Mouse (Mus musculus): ENCODE data around the gene Msl1. TPM values are rescaled to one million over a fixed set of nuclear protein-coding genes. Genes with fewer than 3 reads are reported as not detected.
A peak's percentile ranks its signal among the peaks of the same experiment; 100 is the strongest.

Msl1 gene
- total RNA-seq, 2 experiments from 2014 or later = 35.5 to 43.6 TPM

DNA sequence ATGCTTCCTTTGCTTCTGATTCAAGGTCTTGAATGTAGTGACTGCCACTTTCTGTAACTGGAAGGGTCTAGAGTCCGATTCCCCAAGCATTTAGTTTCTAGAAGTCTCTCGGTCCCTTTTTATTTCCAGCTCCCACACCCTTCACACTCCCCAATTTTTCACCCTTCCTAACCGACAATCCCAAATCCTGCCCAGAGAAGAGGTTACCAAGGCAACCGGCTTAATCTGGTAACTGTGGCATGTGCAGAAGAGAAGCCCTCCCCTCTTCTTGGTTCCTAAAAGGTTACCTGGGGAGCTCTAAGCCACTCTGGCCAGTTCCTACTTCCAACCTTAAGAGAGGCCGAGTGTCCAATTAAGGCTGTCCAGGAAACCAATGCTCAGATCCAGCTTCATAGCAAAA lies 40.0 kb downstream of the Msl1 start:
- ATAC-seq (replicated peaks; ENCODE audit: low FRiP score, poor library complexity, severe bottlenecking) = no peak

DNA sequence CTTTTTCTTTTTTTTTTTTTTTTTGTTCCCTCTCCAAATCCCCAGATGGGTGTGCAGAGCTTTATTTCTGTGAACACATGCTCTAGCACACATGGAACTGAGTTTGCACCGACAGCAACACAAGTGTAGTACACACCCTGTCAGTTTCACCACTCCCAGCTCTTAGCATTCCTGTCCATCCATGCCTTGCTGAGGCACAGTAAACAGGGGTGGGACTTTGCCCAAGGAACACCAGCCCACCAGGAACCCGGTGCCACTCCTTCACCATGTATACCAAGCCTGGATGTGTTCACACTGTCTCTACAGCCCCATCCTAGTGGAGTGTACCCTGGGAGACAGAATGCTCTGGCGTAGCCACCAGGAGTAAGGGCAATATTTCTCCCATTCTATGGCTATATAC lies 40.4 kb downstream of the Msl1 start:
- no peak for ATAC-seq (replicated peaks; ENCODE audit: low FRiP score, poor library complexity, severe bottlenecking)

DNA sequence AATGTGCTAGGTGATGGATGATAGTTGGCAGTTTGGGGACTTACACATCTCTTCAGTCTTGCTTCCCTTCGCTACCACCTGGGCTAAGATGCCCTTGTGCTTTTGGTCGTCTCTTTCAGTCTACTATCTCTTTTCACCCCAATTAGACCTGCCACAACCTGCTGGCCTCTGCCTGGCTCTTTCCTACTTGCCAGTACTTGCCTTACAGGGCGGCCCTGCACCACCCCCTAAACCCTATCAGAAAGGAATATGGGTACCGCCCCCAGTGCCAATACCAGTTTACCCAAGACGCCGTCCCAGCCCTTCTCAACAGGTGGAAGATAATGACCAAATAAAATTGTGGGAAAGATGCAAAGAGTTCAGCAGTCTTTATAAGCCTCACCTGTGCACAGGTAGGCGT lies 40.8 kb downstream of the Msl1 start:
- 0 out of 2 replicates have a peak, but pooled peaks have one; percentile 13 for ATAC-seq (replicated peaks; ENCODE audit: low FRiP score, poor library complexity, severe bottlenecking)

DNA sequence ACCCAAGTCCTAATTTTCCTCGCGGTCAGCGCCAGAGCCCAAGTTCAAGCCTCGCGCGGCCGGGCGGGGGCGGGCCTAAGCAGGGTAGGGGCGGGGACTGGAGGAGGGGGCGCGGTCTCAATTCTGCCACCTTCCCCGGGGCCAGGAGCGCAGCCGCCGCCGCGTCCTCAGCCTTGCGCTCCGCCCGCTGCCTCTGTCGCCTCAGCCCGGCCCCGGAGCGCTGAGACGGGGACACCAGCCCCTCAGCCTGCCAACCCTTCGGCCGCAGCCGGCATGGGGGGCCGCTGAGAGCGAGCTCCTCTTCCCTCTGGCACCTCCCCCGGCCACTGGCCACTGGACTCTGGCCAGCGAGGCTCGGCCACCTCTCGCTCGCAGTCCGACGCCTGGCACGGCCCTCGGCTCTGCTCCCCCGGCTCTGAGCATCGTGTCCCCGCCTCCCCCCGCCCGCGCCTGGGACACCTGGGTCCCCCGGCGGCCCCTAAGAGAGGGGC lies 41.4 kb downstream of the Msl1 start, which contains the start of gene Rapgefl1:
Gene Rapgefl1, plus strand, starts transcription at position 135 of the 491 bp plus-strand sequence.
- ATAC-seq (replicated peaks; ENCODE audit: low FRiP score, poor library complexity, severe bottlenecking) = peak; percentile 89

DNA sequence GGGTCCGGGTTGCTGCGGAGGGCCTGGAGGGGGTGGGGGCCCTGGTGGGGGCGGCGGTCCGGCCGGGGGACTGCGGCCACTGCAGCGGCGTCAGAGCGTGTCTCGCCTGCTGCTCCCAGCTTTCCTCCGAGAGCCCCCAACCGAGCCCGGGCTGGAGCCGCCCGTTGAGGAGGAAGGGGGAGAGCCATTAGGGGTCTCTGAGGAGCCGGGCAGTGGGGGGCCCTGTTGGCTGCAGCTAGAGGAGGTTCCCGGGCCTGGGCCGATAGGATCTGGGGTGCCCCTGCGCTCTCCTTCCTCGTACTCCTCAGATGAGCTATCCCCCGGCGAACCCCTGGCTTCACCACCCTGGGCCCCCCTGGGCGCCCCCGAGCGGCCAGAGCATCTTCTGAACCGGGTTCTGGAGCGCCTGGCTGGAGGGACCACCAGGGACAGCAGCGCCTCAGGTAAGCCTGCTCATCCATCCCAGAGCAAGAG lies 42.0 kb downstream of the Msl1 start:
- ATAC-seq (replicated peaks; ENCODE audit: low FRiP score, poor library complexity, severe bottlenecking) = no peak

DNA sequence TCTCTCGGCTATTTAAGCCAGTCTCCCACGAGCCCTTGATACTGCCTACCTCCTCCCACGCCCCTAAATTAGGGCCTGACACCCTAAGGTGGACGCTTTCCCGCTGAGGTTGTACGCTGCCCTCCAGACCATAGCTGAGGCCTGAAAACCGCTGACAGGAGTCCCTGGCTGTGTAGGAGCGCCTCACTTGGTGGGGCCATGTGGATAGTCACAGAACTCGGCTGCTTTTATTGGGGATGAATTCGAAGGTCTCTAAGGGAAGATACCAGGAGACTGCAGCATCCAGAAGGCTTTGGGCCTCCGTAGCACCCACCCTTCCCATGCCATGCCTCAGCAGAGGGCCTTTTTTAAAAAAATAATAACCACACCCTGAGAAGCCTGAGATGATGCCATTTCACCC lies 42.6 kb downstream of the Msl1 start:
- no peak for ATAC-seq (replicated peaks; ENCODE audit: low FRiP score, poor library complexity, severe bottlenecking)

DNA sequence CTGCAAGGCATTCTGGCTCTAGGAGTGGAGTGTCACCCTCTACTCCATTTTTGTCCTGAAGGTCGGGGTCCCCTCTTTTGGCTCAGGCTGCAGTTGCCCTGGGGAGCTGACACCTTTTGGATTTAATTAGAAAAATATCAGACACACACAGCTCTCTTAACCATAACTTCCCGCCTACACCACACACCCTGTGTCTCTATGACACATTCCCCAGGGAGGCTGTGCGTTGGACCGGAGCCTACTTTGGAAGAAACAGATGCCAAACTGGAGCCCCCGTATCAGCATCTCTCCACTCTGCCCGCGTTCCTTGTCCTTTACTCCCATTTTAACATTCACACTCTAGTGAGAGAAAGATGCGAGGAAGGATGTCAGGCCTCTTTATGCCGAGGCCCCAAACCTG lies 43.2 kb downstream of the Msl1 start:
- ATAC-seq (replicated peaks; ENCODE audit: low FRiP score, poor library complexity, severe bottlenecking) = no peak

DNA sequence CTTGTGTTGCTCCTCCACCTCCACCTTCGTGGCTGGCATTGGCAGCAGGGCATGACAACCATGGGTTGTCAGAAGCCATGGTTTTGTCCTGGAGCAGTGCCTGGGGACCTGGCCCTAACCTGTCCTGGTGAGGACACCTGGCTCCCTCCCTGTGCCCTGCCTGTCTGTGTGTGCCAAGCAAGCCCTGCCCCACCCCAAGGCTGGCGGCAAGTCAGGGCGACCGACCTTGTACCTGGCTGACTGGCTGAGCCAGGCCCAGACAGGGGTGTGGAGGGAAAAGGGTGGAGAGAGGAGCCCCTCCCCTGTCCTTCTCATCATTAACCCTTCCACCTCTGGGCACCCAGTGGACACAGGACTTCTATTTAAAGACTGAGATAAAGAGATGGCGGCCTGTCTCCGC lies 44.1 kb downstream of the Msl1 start:
- ATAC-seq (replicated peaks; ENCODE audit: low FRiP score, poor library complexity, severe bottlenecking) = no peak

DNA sequence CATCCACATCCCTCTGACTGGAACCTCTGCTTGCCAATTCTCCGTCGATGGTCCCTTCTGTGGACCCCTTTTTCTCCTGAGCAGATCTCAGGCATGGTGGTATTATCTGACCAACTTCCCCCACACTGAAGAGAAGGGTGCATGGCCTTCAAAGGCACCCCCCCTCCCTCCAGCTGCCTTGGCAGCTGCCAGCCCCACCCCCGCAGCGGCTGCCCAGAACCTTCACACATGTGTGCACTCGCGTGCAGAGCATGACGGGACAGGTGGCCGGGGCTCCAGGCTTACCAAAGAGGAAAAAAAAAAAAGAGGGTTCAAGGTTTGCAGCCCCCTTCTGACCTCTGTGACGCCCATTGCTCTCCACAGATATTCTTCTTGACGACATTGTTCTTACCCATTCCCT lies 44.6 kb downstream of the Msl1 start:
- ATAC-seq (replicated peaks; ENCODE audit: low FRiP score, poor library complexity, severe bottlenecking) = no peak

DNA sequence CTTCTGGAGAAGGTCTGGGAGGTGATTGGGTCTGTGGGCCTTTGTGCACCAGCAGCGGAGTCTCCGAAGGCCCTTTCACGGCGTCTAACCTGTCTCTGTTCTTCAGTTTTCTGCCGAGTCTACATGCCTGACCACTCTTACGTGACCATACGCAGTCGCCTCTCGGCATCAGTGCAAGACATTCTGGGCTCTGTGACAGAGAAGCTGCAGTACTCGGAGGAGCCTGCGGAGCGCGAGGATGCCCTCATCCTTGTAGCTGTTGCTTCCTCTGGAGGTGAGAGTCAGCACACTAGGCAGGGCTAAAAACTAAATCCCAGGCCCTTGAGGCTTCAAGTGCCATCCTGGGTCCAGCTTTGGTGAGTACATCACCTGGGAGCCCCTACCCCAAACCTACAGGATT lies 50.7 kb downstream of the Msl1 start:
- no peak for ATAC-seq (replicated peaks; ENCODE audit: low FRiP score, poor library complexity, severe bottlenecking)

DNA sequence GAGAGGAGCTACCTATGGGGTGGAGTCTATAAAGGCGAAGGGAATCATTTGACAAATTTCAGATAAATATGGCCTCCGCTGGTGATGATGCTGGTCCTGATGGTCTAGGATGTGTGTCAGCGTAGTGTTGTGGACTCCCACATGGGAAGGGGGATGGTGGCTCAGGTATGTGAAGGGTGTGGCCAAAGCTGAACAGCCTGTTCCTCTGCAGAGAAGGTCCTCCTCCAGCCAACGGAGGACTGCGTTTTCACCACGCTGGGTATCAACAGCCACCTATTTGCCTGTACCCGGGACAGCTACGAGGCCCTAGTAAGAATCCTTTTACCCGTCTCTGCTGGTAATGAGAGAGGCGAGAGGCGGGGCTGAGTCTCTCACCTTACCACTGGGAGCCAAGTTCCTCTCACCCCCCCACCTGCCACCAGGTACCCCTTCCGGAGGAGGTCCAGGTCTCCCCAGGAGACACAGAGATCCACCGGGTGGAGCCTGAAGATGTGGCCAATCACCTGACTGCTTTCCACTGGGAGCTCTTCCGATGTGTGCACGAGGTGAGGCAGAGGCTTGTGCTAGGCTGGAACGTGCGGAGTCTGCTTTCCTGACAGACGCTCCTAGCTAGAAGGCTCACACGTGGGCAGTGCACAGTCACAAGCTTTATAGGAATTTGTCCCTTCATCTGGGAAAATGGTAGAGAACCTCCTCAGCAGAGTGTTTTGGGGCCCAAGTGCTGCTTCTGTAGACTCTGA lies 51.7 kb downstream of the Msl1 start:
- no peak for ATAC-seq (replicated peaks; ENCODE audit: low FRiP score, poor library complexity, severe bottlenecking)

DNA sequence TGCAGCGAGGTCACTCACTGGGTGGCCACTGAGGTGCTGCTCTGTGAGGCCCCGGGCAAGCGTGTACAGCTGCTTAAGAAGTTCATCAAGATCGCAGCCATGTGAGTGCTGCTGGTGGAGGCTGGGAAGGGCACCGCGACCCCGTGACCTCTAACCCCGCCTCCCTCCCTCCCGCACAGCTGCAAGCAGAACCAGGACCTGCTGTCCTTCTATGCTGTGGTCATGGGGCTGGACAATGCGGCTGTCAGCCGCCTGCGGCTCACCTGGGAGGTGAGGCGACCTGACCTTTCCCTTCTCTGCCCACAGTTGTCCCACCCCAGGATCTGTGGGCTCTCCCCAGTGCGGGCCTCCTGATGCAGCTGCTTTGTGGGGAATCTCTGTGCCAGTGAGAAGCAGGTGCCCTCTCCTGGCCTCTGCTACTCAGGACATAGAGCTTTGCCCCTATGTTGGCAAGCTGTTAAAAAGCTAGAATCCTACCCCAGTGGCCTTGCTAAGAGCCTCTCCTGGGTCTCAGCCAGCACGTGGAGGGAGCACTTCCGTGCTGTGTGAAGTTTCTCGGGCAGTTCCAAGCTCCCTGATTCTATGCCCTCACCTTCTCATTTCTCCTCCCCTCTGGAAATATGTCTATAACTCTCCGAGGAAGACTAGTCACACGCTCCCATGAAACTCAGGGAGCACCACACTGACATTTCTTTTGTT lies 54.0 kb downstream of the Msl1 start:
- no peak for ATAC-seq (replicated peaks; ENCODE audit: low FRiP score, poor library complexity, severe bottlenecking)

DNA sequence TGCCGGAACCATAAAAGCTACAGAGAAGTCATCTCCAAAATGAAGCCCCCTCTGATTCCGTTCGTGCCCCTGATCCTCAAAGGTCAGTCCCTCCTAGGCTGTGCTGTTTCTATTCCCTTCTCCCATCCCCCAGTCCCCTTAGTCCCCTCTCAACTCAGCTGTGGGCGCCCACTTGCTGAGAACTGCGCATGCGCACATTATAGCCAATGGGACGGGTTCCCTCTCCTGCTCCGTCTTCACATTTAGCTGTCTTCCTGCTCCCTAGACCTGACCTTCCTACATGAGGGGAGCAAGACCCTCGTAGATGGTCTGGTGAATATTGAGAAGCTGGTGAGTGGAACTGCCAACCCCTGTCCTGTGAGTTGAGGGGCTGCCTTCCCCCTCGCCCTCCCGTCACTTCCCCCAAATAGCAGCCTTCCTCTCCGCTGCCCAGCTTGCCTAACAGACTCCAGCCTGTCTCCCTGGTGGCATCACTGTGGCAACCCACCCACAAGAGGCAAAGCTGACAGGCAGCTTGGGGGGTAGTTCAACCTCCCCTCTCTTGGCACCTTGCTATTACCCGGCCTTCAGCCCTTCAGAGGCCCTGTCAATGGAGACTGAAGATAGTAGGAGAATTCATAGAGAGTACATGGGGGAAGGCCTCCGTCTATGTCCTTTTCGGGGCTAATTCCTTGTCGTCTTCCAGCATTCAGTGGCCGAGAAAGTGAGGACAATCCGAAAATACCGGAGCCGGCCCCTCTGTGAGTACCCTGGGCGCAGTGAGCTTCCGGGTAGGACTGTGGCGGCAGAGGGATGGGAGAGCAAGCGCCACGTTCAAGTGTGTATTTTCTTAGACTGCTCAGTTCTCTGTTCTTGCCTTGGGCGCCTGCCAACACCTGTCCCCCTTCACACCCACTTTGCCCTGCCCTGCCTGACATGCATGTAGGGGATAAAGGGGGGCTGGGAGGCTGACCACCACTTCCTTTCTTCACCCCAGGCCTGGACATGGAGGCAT lies 55.1 kb downstream of the Msl1 start:
- no peak for ATAC-seq (replicated peaks; ENCODE audit: low FRiP score, poor library complexity, severe bottlenecking)

DNA sequence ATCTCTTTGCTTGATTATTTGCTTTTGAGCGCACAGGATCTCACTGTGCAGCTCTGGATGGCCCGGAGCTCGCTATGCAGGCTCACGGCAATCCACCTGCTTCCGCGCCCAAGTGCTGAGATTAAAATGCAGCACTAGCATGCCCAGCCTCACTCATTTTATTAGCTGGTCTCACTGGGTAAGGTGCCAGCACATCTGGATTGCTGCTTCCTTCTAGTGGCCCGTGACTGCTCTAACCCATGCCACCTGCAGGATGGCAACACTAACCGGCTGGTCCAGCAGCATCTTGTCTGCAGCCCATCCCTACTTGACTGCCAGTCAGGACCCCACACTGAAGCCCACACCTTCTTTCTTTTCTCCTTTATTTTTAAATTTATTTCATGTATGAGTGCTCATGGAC lies 58.8 kb downstream of the Msl1 start:
- no peak for ATAC-seq (replicated peaks; ENCODE audit: low FRiP score, poor library complexity, severe bottlenecking)

DNA sequence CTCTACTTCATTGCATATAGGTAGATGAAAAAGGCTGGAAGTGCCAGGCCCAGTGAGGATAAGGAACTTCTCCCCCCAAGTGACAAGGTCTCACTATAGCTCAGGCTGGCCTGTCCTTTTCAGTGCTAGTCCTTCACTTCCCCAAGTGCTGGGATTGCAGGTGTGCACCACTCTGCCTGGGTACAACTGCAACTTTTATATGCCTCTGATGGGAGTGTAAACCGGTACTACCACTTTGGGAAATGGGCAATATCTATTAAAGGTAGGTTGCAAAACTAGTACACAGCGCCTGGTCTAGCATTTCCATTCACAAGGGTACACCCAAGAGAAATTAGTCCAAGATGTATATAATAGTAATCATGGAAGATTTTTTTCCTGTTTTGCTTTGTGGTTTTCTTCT lies 59.3 kb downstream of the Msl1 start:
- no peak for ATAC-seq (replicated peaks; ENCODE audit: low FRiP score, poor library complexity, severe bottlenecking)

Other genes starting within 250 kb of the Msl1 start
- gene Ikzf3, start 249.5 kb upstream of the Msl1 start, total RNA-seq (2015; ENCODE audit: low replicate concordance) = 19.5 and 21.0 TPM in 2 replicates
- 5.4 and 6.7 TPM in 2 replicates for gene Ikzf3, start 249.5 kb upstream of the Msl1 start, total RNA-seq (2017; ENCODE audit: low replicate concordance)
- gene Zpbp2, start 244.4 kb upstream of the Msl1 start, total RNA-seq (2015; ENCODE audit: low replicate concordance) = 7.5 and 8.3 TPM in 2 replicates
- gene Zpbp2, start 244.4 kb upstream of the Msl1 start, total RNA-seq (2017; ENCODE audit: low replicate concordance) = 3.1 and 13.2 TPM in 2 replicates
- gene Ormdl3, start 208.1 kb upstream of the Msl1 start, total RNA-seq (2015; ENCODE audit: low replicate concordance) = 54.5 and 58.4 TPM in 2 replicates
- 68.6 and 79.1 TPM in 2 replicates for gene Ormdl3, start 208.1 kb upstream of the Msl1 start, total RNA-seq (2017; ENCODE audit: low replicate concordance)
- gene Lrrc3c, start 197.2 kb upstream of the Msl1 start, total RNA-seq (2015; ENCODE audit: low replicate concordance) = not detected in 2 replicates
- gene Lrrc3c, start 197.2 kb upstream of the Msl1 start, total RNA-seq (2017; ENCODE audit: low replicate concordance) = not detected in 2 replicates
- gene Gm12355, start 169.9 kb upstream of the Msl1 start, total RNA-seq (2015; ENCODE audit: low replicate concordance) = 5.4 TPM in 1 of 2 replicates, not detected in the other
- 1.1 and 3.9 TPM in 2 replicates for gene Gm12355, start 169.9 kb upstream of the Msl1 start, total RNA-seq (2017; ENCODE audit: low replicate concordance)
- not detected in 2 replicates for gene Gsdma3, start 169.2 kb upstream of the Msl1 start, total RNA-seq (2015; ENCODE audit: low replicate concordance)
- not detected in 2 replicates for gene Gsdma3, start 169.2 kb upstream of the Msl1 start, total RNA-seq (2017; ENCODE audit: low replicate concordance)
- not detected in 2 replicates for gene Gsdma2, start 148.8 kb upstream of the Msl1 start, total RNA-seq (2015; ENCODE audit: low replicate concordance)
- not detected in 2 replicates for gene Gsdma2, start 148.8 kb upstream of the Msl1 start, total RNA-seq (2017; ENCODE audit: low replicate concordance)
- gene Gsdma, start 131.2 kb upstream of the Msl1 start, total RNA-seq (2015; ENCODE audit: low replicate concordance) = not detected in 2 replicates
- gene Gsdma, start 131.2 kb upstream of the Msl1 start, total RNA-seq (2017; ENCODE audit: low replicate concordance) = not detected in 2 replicates
- gene Psmd3, start 113.0 kb upstream of the Msl1 start, total RNA-seq (2015; ENCODE audit: low replicate concordance) = 28.1 and 30.3 TPM in 2 replicates
- gene Psmd3, start 113.0 kb upstream of the Msl1 start, total RNA-seq (2017; ENCODE audit: low replicate concordance) = 23.6 and 30.7 TPM in 2 replicates
- not detected in 2 replicates for gene Csf3, start 94.3 kb upstream of the Msl1 start, total RNA-seq (2015; ENCODE audit: low replicate concordance)
- not detected in 2 replicates for gene Csf3, start 94.3 kb upstream of the Msl1 start, total RNA-seq (2017; ENCODE audit: low replicate concordance)
- gene Med24, start 66.1 kb upstream of the Msl1 start, total RNA-seq (2015; ENCODE audit: low replicate concordance) = 30.6 and 57.7 TPM in 2 replicates
- gene Med24, start 66.1 kb upstream of the Msl1 start, total RNA-seq (2017; ENCODE audit: low replicate concordance) = 14.7 and 25.0 TPM in 2 replicates
- gene Thra, start 54.9 kb upstream of the Msl1 start, total RNA-seq (2015; ENCODE audit: low replicate concordance) = 8.6 and 13.8 TPM in 2 replicates
- 3.3 and 8.0 TPM in 2 replicates for gene Thra, start 54.9 kb upstream of the Msl1 start, total RNA-seq (2017; ENCODE audit: low replicate concordance)
- not detected in 2 replicates for gene Nr1d1, start 20.2 kb upstream of the Msl1 start, total RNA-seq (2015; ENCODE audit: low replicate concordance)
- gene Nr1d1, start 20.2 kb upstream of the Msl1 start, total RNA-seq (2017; ENCODE audit: low replicate concordance) = not detected in 2 replicates
- gene Casc3, start 9.4 kb downstream of the Msl1 start, total RNA-seq (2015; ENCODE audit: low replicate concordance) = 41.8 and 60.4 TPM in 2 replicates
- gene Casc3, start 9.4 kb downstream of the Msl1 start, total RNA-seq (2017; ENCODE audit: low replicate concordance) = 59.2 and 92.7 TPM in 2 replicates
- gene Rapgefl1, start 41.3 kb downstream of the Msl1 start, total RNA-seq (2015; ENCODE audit: low replicate concordance) = 6.7 TPM in 1 of 2 replicates, not detected in the other
- 1.5 TPM in 1 of 2 replicates, not detected in the other for gene Rapgefl1, start 41.3 kb downstream of the Msl1 start, total RNA-seq (2017; ENCODE audit: low replicate concordance)
- gene Wipf2, start 68.1 kb downstream of the Msl1 start, total RNA-seq (2015; ENCODE audit: low replicate concordance) = 15.1 and 36.0 TPM in 2 replicates
- 8.2 and 8.9 TPM in 2 replicates for gene Wipf2, start 68.1 kb downstream of the Msl1 start, total RNA-seq (2017; ENCODE audit: low replicate concordance)
- 72.4 and 84.3 TPM in 2 replicates for gene Cdc6, start 112.3 kb downstream of the Msl1 start, total RNA-seq (2015; ENCODE audit: low replicate concordance)
- 96.1 and 116 TPM in 2 replicates for gene Cdc6, start 112.3 kb downstream of the Msl1 start, total RNA-seq (2017; ENCODE audit: low replicate concordance)
- 4.3 and 18.4 TPM in 2 replicates for gene Rara, start 132.3 kb downstream of the Msl1 start, total RNA-seq (2015; ENCODE audit: low replicate concordance)
- 0.51 and 1.4 TPM in 2 replicates for gene Rara, start 132.3 kb downstream of the Msl1 start, total RNA-seq (2017; ENCODE audit: low replicate concordance)
- not detected in 2 replicates for gene Gjd3, start 187.5 kb downstream of the Msl1 start, total RNA-seq (2015; ENCODE audit: low replicate concordance)
- gene Gjd3, start 187.5 kb downstream of the Msl1 start, total RNA-seq (2017; ENCODE audit: low replicate concordance) = not detected in 2 replicates
- 1,106 and 1,185 TPM in 2 replicates for gene Top2a, start 228.7 kb downstream of the Msl1 start, total RNA-seq (2015; ENCODE audit: low replicate concordance)
- 1,820 and 2,303 TPM in 2 replicates for gene Top2a, start 228.7 kb downstream of the Msl1 start, total RNA-seq (2017; ENCODE audit: low replicate concordance)
- gene Igfbp4, start 245.7 kb downstream of the Msl1 start, total RNA-seq (2015; ENCODE audit: low replicate concordance) = 12.2 and 25.2 TPM in 2 replicates
- gene Igfbp4, start 245.7 kb downstream of the Msl1 start, total RNA-seq (2017; ENCODE audit: low replicate concordance) = 5.8 and 8.1 TPM in 2 replicates